ENCODE assay signal across 11 mouse cellular contexts in the genomic region with DNA sequence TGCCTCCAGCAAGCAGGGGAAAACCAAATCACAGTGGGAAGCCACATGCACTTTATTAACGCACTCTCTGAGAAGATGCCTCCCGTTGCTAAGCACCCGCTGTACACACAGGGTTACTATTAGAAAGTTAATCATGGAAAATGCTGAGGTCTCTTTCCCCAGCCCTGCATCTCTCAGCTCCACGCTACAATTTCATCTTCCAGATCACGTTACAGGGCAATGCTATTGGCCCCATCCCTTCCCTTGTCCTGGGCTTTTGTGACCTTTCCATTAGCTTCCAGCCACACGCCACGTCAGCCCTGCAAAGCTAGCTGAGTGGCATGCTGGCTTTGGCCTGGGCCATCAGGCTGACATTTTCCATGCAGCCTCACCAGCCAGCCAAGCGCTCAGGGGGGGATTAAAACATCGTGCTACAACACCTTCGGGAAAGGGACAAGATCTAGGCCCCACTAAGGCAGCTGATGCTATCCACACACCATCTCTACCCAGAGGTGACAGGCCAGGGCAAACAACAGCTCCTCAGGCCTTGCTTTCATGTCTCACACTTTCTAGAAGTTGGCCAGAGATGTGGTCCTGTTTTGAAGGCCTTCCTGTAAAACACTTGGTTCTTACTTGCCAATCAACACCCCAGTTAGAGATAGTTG.
DNase-seq lines count a peak whose midpoint lies in the region; ATAC-seq lines count a peak whose summit lies in the region.
"Had no signal": no experiment of that assay in that cellular context is flagged by ENCODE, and none has a peak within 500 bp of the region (broad histone marks: within the 10 kb centered on the region; RNA-seq: fewer than 3 reads in every experiment).

No protein-coding gene starts in this region.

- peak; percentile 47; the same call in 1 of the 2 replicates for ATAC-seq in embryonic facial prominence, embryonic 12.5 days (ENCODE audit: insufficient number of reproducible peaks, insufficient read depth, low FRiP score, low TSS enrichment)
- peak; percentile 71 for ATAC-seq in hindbrain, embryonic 12.5 days (ENCODE audit: low FRiP score)
- peak; percentile 77 for ATAC-seq in midbrain, embryonic 16.5 days
- ATAC-seq: liver, postnatal 0 days had no signal

- no peak overlapping the region for H3K4me3 ChIP-seq in embryonic facial prominence, embryonic 12.5 days
- H3K4me3 ChIP-seq in hindbrain, embryonic 12.5 days: no peak overlapping the region
- H3K4me3 ChIP-seq in midbrain, embryonic 16.5 days (ENCODE audit: low read depth, low read length): no peak overlapping the region
- H3K4me3 ChIP-seq: neural tube, embryonic 12.5 days had no signal

- H3K9ac ChIP-seq in embryonic facial prominence, embryonic 12.5 days: no peak overlapping the region
- H3K9ac ChIP-seq in hindbrain, embryonic 12.5 days: no peak overlapping the region
- no peak overlapping the region for H3K9ac ChIP-seq in midbrain, embryonic 16.5 days (ENCODE audit: low read depth, low read length)
- H3K9ac ChIP-seq: liver, postnatal 0 days; neural tube, embryonic 12.5 days had no signal

- H3K4me1 ChIP-seq in embryonic facial prominence, embryonic 12.5 days: peaks cover 9% of the 10 kb centered on the region; the same call in 1 of the 2 replicates
- peaks cover 23% of the 10 kb centered on the region for H3K4me1 ChIP-seq in hindbrain, embryonic 12.5 days
- H3K4me1 ChIP-seq in midbrain, embryonic 16.5 days (ENCODE audit: control insufficient read depth, insufficient read depth, low read length): peaks cover 15% of the 10 kb centered on the region

- no peaks in the 10 kb centered on the region for H3K36me3 ChIP-seq in embryonic facial prominence, embryonic 12.5 days
- H3K36me3 ChIP-seq in hindbrain, embryonic 12.5 days: no peaks in the 10 kb centered on the region
- no peaks in the 10 kb centered on the region for H3K36me3 ChIP-seq in midbrain, embryonic 16.5 days (ENCODE audit: control insufficient read depth, insufficient read depth, low read length)
- H3K36me3 ChIP-seq: neural tube, embryonic 12.5 days had no signal

- WGBS in embryonic facial prominence, embryonic 12.5 days: 31% methylated on average over 10 of the region's 10 CpGs
- WGBS in hindbrain, embryonic 12.5 days: 29% methylated on average over 10 of the region's 10 CpGs
- 16% methylated on average over 10 of the region's 10 CpGs for WGBS in midbrain, embryonic 16.5 days

- peak overlapping the region; percentile 46; the same call in 1 of the 2 replicates for H3K27ac ChIP-seq in embryonic facial prominence, embryonic 12.5 days
- H3K27ac ChIP-seq in hindbrain, embryonic 12.5 days: peak overlapping the region; percentile 70; the same call in 1 of the 2 replicates
- H3K27ac ChIP-seq in midbrain, embryonic 16.5 days (ENCODE audit: low read length): peak overlapping the region; percentile 51
- H3K27ac ChIP-seq: kidney, postnatal 0 days; neural tube, embryonic 12.5 days had no signal

- peak; percentile 54 to 56 for DNase-seq in adrenal gland, postnatal 36 days
- DNase-seq in thymus, postnatal 25 days: no peak
- no peak for DNase-seq in thymus, postnatal 0 days (ENCODE audit: low spot score)
- DNase-seq in left cerebral cortex, postnatal 25 days (ENCODE audit: low spot score in 2 of 2): no peak
- DNase-seq: cerebellum, adult 2 months; liver, postnatal 0 days had no signal

- H3K27me3 ChIP-seq in embryonic facial prominence, embryonic 12.5 days: no peaks in the 10 kb centered on the region
- no peaks in the 10 kb centered on the region for H3K27me3 ChIP-seq in hindbrain, embryonic 12.5 days
- H3K27me3 ChIP-seq in midbrain, embryonic 16.5 days (ENCODE audit: control insufficient read depth, insufficient read depth, low read depth, low read length): no peaks in the 10 kb centered on the region
- H3K27me3 ChIP-seq: neural tube, embryonic 12.5 days had no signal

- no peak overlapping the region for H3K4me2 ChIP-seq in embryonic facial prominence, embryonic 12.5 days (replicated peaks)
- H3K4me2 ChIP-seq in hindbrain, embryonic 12.5 days (replicated peaks): no peak overlapping the region
- H3K4me2 ChIP-seq in midbrain, embryonic 16.5 days (ENCODE audit: low read length): no peak overlapping the region
- H3K4me2 ChIP-seq: neural tube, embryonic 12.5 days had no signal

- intact Hi-C loops in left cerebral cortex, postnatal 25 days (cut with DNase I): no loop called here

- H3K9me3 ChIP-seq in embryonic facial prominence, embryonic 12.5 days: no peaks in the 10 kb centered on the region
- no peaks in the 10 kb centered on the region for H3K9me3 ChIP-seq in hindbrain, embryonic 12.5 days (replicated peaks)
- H3K9me3 ChIP-seq in midbrain, embryonic 16.5 days (replicated peaks; ENCODE audit: control insufficient read depth, low read length, poor library complexity, severe bottlenecking): no peaks in the 10 kb centered on the region
- H3K9me3 ChIP-seq: neural tube, embryonic 12.5 days had no signal

Comparison
In these comparisons a context has a peak if more than half of its experiments do, and no peak if none do; other contexts are left out.
1. DNase-seq: peak in adrenal gland, postnatal 36 days (2 of 2); none in thymus, postnatal 25 days (single experiment), thymus, postnatal 0 days (single experiment) and left cerebral cortex, postnatal 25 days (0 of 2).
2. Peak in every context shown above with its lines, with median percentiles within 50 percentile points of each other: ATAC-seq and H3K27ac ChIP-seq.